Mouse (Mus musculus) kidney, adult 2 months (tissue): ENCODE data around the gene Micall1. TPM values are rescaled to one million over a fixed set of nuclear protein-coding genes. Genes with fewer than 3 reads are reported as not detected.

Experiments used
- DNase-seq: peaks from one replicate; pipeline ENCODE4 v3.0.0; 2021
- H3K27ac ChIP-seq: fragments of 200-500 bp; 2 replicates; pipeline ENCODE4 v1.5.1; 2012; ENCODE audit warnings: low read depth, low read length, control low read depth, inconsistent platforms; ENCODE audit not compliant: insufficient read depth
- H3K27me3 ChIP-seq: fragments of 200-500 bp; replicated peaks from 2 replicates; pipeline ENCODE4 v1.6.1; 2012; ENCODE audit warnings: mild to moderate bottlenecking, moderate library complexity, low read length, inconsistent platforms; ENCODE audit not compliant: control insufficient read depth, insufficient read depth
- H3K36me3 ChIP-seq: fragments of 200-500 bp; 2 replicates; pipeline ENCODE4 v1.6.1; 2012; ENCODE audit warnings: mild to moderate bottlenecking, moderate library complexity, low read length, inconsistent platforms; ENCODE audit not compliant: control insufficient read depth, insufficient read depth
- H3K4me1 ChIP-seq: fragments of 200-500 bp; 2 replicates; pipeline ENCODE4 v1.6.1; 2011; ENCODE audit warnings: low read length; ENCODE audit not compliant: control insufficient read depth, insufficient read depth
- H3K4me3 ChIP-seq: fragments of 200-500 bp; 2 replicates; pipeline ENCODE4 v1.5.1; 2011; ENCODE audit warnings: mild to moderate bottlenecking, low read depth, low read length, control low read depth; ENCODE audit not compliant: insufficient read depth
- CTCF ChIP-seq: fragments of 200-500 bp; conservative IDR thresholded peaks from 2 replicates; pipeline ENCODE4 v1.5.1; 2011; ENCODE audit warnings: low read depth, mild to moderate bottlenecking, control low read depth, low read length, moderate library complexity, mixed read lengths; ENCODE audit not compliant: insufficient read depth, insufficient read length
- POLR2A ChIP-seq: fragments of 200-500 bp; IDR thresholded peaks from one replicate; pipeline ENCODE4 v1.6.1; 2011; ENCODE audit warnings: low read depth, low read length, control low read depth
- WGBS: fragments of 180-500 bp; shearing (Covaris S2); methylation state at CpG from one replicate; pipeline ENCODE4 v1.1.7; 2018; 5-methylcytosine and 5-hydroxymethylcytosine counted together
- polyA plus RNA-seq: library from polyadenylated mRNA; depleted of rRNA; stranded (reverse); fragments of >200 nt; gene quantifications from 2 replicates; pipeline ENCODE4 v1.2.3, GENCODE M21; 2012

Gene Micall1
- polyA plus RNA-seq, 1 experiment, result 23.3 TPM

DNA sequence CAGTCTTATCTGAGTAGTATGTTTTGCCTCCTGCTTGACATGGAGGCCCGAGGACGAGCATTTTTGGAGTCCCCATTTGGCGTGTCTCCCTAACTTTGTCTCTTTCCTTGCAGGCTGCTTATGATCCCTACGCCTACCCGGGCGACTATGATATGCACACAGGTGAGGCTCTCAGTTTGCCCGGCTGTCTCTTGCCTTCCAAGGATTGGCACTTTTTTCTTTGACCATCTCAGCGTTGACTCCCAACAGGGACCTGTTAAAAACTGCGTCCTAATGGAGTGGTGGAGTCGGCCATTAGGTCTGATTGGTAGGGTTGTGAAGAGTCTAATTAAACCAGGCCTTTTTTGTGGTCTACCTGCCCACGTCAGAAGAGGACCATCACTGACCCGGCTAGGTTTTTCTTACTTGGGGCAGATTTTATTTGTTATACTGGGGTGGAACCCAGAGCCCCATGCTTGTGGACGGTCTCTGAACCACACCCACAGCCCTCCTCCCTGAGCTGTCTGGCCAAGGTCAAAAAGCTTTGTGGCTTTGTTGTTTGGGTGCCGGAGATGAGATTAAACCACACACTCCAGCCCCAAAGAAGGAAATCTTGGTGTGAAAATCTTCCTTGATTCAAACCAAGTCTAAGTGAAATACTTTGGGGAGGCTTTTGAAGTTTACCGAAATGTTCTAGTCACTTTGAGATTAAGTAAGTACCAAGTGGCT lies 32.9 kb upstream of the Micall1 start:
- H3K27ac ChIP-seq, result peak overlapping the region; percentile 30; the same call in 1 of the 2 replicates
- peak overlapping the region; percentile 84 for H3K4me3 ChIP-seq
- H3K4me1 ChIP-seq, result peaks cover 7% of the 10 kb centered on the region; the same call in 1 of the 2 replicates
- no peaks in the 10 kb centered on the region; the same call in 1 of the 2 replicates for H3K36me3 ChIP-seq
- no peak for DNase-seq
- no peaks in the 10 kb centered on the region for H3K27me3 ChIP-seq
- 24% methylated on average over 15 of the region's 15 CpGs for WGBS
- TF ChIP-seq POLR2A (no peak), CTCF (no peak)

DNA sequence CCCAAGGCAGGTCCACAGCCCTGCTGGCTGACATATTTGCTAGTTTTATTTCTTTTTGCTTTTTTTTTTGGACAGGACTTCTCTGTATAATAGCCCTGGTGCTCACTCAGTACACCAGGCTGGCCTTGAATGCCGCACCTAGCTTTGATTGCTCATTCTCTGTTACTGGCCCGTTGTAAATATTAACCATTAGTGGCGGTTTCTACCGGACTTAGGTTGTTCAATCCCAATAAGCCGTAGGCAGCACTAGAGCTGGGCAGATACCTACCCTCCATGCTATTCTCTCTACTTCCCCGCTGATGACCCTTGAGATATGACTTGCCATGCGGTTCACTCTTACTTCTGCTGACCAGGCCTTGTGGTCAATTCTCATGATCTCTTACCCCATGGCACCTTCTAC lies 29.1 kb upstream of the Micall1 start:
- Histone ChIP-seq H3K4me3 (no peak overlapping the region), H3K36me3 (peaks cover 7% of the 10 kb centered on the region), H3K4me1 (0 out of 2 replicates have a peak, but pooled peaks cover 4% of the 10 kb centered on the region), H3K27me3 (no peaks in the 10 kb centered on the region), H3K27ac (peak overlapping the region; percentile 11; the same call in 1 of the 2 replicates)
- no peak for TF ChIP-seq POLR2A
- TF ChIP-seq CTCF, result no peak
- DNase-seq, result peak; percentile 20
- WGBS, result 70% methylated on average over 7 of the region's 7 CpGs

DNA sequence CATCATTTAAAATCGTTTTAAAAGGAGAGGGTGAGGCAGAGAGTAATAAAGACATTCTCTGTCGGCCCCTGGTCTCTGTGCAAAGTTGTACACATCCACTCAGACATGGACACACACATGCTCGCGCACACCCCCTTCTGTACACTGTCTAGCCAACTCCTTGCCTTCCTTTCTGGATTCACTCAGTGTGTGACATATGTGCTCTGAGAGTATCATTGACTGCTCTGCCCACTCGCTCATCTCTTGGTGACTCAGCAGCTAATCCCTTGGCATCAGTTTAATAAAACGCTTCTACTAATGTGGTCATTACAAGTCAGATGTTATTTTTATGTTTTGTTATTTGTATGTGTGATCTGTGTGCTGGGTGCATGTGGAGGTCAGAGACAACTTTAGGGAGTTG lies 16.4 kb upstream of the Micall1 start:
- Histone ChIP-seq H3K27me3 (no peaks in the 10 kb centered on the region), H3K36me3 (peaks cover under 1% of the 10 kb centered on the region; the same call in 1 of the 2 replicates), H3K4me1 (peaks cover 13% of the 10 kb centered on the region), H3K4me3 (no peak overlapping the region), H3K27ac (no peak overlapping the region)
- WGBS, result 73% methylated on average over 6 of the region's 6 CpGs
- no peak for DNase-seq
- TF ChIP-seq POLR2A (no peak), CTCF (no peak)

DNA sequence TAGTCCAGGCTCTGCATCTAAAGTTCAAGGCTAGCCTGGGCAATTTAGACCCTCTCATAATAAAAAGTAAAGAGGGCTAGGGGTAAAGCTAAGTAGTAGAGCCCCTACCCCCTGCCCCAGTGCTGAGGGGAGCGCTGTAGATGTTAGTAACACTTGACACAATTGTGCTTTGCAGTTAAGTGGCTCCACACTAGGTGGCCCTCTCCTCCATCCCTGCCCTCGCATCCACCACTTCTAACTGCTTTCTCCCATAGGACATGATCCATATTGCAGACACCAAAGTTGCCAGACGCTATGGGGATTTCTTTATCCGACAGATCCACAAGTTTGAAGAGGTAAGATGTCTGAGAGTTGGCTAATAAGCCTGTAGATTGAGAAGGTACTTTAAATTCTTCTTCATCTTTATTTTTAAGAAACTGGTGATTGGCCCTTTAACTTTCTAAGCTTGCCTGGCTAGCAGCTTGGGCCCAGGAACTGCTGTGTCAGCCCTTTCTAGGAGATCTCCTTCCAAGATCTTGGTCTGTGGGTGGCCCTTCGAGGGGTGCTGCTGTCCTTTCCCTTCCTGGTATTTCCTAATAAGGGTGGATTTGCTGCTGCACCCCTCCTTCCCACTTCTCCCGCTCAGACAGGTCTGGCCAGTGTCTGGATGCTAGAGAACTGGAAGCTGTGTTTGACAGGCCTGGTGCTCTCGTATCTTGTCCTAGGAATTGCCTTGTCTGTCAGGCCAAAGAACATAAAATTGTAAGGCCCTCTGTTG lies 15.4 kb upstream of the Micall1 start:
- peak; percentile 64 for DNase-seq
- 44% methylated on average over 7 of the region's 7 CpGs for WGBS
- Histone ChIP-seq H3K4me1 (peaks cover 22% of the 10 kb centered on the region), H3K27me3 (no peaks in the 10 kb centered on the region), H3K27ac (no peak overlapping the region), H3K36me3 (no peaks in the 10 kb centered on the region), H3K4me3 (no peak overlapping the region)
- TF ChIP-seq POLR2A, result no peak
- peak; percentile 80 for TF ChIP-seq CTCF

DNA sequence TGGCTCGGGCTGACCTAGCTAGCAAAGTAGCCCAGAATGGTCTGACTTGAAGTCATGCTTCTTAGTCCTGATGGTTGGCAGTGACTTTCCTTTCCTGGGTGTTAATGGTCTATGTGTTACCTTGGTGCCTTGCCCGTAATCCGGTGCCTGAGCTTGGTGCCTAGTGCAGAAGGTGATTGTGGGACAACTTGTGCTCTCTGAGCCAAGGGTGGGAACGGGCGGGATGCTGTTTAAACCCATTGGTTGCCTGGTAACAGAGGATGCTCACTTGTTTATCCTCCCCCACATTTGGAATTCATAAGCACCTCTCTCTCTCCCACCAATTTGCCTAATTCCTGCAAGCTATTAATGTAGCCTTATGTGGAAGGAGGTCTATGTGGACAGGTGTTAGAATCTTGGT lies 13.2 kb upstream of the Micall1 start:
- Histone ChIP-seq H3K27me3 (no peaks in the 10 kb centered on the region), H3K27ac (no peak overlapping the region), H3K4me1 (peaks cover 24% of the 10 kb centered on the region), H3K36me3 (no peaks in the 10 kb centered on the region), H3K4me3 (no peak overlapping the region)
- WGBS, result 85% methylated on average over 5 of the region's 5 CpGs
- TF ChIP-seq POLR2A (no peak), CTCF (no peak)
- no peak for DNase-seq

DNA sequence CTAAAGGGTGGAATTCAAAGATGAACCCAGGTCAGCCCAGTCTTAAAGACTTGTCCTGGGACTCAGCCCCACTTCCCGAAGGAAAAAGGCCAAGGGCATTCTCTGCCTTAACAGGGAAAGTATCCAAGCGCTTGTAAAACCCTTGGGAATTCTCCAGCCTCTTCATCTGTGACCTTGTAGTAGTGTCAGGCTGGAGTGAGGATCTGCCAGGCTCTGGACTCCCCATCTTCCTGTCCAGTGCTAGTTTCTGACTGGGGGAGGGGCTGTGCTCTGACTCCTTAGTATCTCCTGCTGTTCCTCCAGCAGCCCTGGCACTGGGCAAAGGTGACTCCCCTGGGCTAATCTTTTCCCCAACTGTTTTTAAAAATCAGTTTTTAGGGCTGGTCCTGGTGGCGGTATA lies 12.1 kb upstream of the Micall1 start:
- DNase-seq, result peak; percentile 85
- TF ChIP-seq POLR2A, result no peak
- no peak for TF ChIP-seq CTCF
- H3K27ac ChIP-seq, result peak overlapping the region; percentile 79

DNA sequence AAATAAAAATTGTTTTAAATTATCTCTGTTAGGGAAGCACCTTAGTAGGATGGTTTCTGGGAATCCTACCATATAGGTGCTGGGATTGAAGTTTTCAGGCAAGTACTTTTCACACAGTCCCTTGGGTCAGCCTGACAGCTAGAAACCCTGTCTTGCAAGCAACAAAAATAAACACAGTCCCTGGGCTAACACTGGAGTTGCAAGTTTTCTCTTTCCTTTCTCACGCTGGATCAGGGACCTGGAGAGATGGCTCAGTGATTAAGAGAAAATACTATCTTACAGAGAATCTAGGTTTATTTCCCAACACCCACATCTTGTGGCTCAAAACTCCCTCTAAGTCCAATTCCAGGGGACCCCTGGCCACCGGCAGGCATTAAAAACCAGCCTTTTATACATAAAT lies 11.6 kb upstream of the Micall1 start:
- Histone ChIP-seq H3K4me1 (peaks cover 24% of the 10 kb centered on the region), H3K4me3 (no peak overlapping the region), H3K27ac (peak overlapping the region; percentile 79), H3K36me3 (no peaks in the 10 kb centered on the region), H3K27me3 (no peaks in the 10 kb centered on the region)
- DNase-seq, result peak; percentile 50
- 2% methylated on average over 2 of the region's 2 CpGs for WGBS
- no peak for TF ChIP-seq CTCF
- TF ChIP-seq POLR2A, result no peak

More for the DNA sequence above, 12.1 kb upstream of the Micall1 start:
- peaks cover 24% of the 10 kb centered on the region for H3K4me1 ChIP-seq
- no peaks in the 10 kb centered on the region for H3K36me3 ChIP-seq
- 18% methylated on average over 3 of the region's 3 CpGs for WGBS
- H3K4me3 ChIP-seq, result no peak overlapping the region
- no peaks in the 10 kb centered on the region for H3K27me3 ChIP-seq
